Mouse (Mus musculus) lung, adult 2 months (tissue): Measurements from ENCODE around the gene Timp3.

Source experiments
- CTCF ChIP-seq: fragments of 200-500 bp; IDR thresholded peaks from 2 replicates; pipeline ENCODE4 v1.5.1; 2011; ENCODE audit warnings: mild to moderate bottlenecking, low read length, control low read depth; ENCODE audit not compliant: insufficient read depth
- POLR2A ChIP-seq: fragments of 200-500 bp; IDR thresholded peaks from 2 replicates; pipeline ENCODE4 v1.6.1; 2011; ENCODE audit warnings: low read depth, mild to moderate bottlenecking, control low read depth, low read length, borderline replicate concordance; ENCODE audit errors: extremely low read depth

GRCm38 (mm10) chr10:86313448-86313847, 13.3 kb downstream of the Timp3 start:
- TF ChIP-seq CTCF (no peak), POLR2A (no peak)
